9 mouse cellular contexts compared by ENCODE assay signal in the genomic region with DNA sequence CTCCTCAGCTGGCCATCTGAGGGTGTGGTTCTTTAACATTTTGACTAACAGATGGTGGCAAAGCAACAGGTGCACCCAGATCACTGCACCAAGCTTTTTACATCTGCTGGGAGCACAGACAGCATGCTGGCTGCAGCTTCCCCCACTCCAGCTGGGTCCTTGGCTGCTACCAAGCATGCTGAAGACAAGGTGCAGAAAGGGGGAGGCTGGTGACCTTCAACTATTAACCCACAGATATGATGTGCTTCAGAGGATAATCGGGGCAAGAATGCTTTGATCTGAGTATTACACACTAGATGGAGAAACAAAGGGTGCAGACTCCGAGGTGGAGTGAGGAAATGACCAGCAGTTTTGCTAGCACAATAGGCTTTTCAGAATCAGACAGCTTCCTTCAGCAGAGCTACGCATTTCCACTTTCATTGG.
DNase-seq lines count a peak whose midpoint lies in the region; ATAC-seq and TF ChIP-seq lines count a peak whose summit lies in the region.
"Had no signal": no experiment of that assay in that cellular context is flagged by ENCODE, and none has a peak within 500 bp of the region (broad histone marks: within the 10 kb centered on the region; RNA-seq: fewer than 3 reads in every experiment).

No protein-coding gene starts in this region.

- H3K36me3 ChIP-seq in hindbrain, embryonic 10.5 days = no peaks in the 10 kb centered on the region
- no peaks in the 10 kb centered on the region for H3K36me3 ChIP-seq in hindbrain, embryonic 13.5 days

- H3K4me1 ChIP-seq in hindbrain, embryonic 10.5 days (replicated peaks) = peaks cover 18% of the 10 kb centered on the region
- peaks cover 30% of the 10 kb centered on the region for H3K4me1 ChIP-seq in hindbrain, embryonic 13.5 days (replicated peaks)

- TF ChIP-seq CTCF in brain, embryonic 14.5 days (IDR thresholded peaks at IDR 0.05; ENCODE audit: borderline replicate concordance, extremely low read depth, insufficient read depth, insufficient read length) = no peak

- no peaks in the 10 kb centered on the region for H3K27me3 ChIP-seq in hindbrain, embryonic 10.5 days (ENCODE audit: insufficient read depth, poor library complexity, severe bottlenecking)
- H3K27me3 ChIP-seq in hindbrain, embryonic 13.5 days = no peaks in the 10 kb centered on the region
- H3K27me3 ChIP-seq: Patski had no signal

- WGBS in hindbrain, embryonic 10.5 days = 25% methylated on average over 3 of the region's 3 CpGs
- 18% methylated on average over 3 of the region's 3 CpGs for WGBS in hindbrain, embryonic 13.5 days

- H3K9me3 ChIP-seq in hindbrain, embryonic 10.5 days = no peaks in the 10 kb centered on the region
- H3K9me3 ChIP-seq in hindbrain, embryonic 13.5 days = no peaks in the 10 kb centered on the region

- no peak overlapping the region for H3K4me3 ChIP-seq in hindbrain, embryonic 10.5 days
- no peak overlapping the region for H3K4me3 ChIP-seq in hindbrain, embryonic 13.5 days

- H3K27ac ChIP-seq in hindbrain, embryonic 10.5 days = peak overlapping the region; percentile 53
- H3K27ac ChIP-seq in hindbrain, embryonic 13.5 days = no peak overlapping the region

- TF ChIP-seq POLR2A in brain, embryonic 14.5 days (IDR thresholded peaks at IDR 0.05; ENCODE audit: borderline replicate concordance, extremely low read depth, insufficient read depth, insufficient read length, poor library complexity, severe bottlenecking) = no peak

- H3K9ac ChIP-seq in hindbrain, embryonic 13.5 days = no peak overlapping the region

- no peak overlapping the region for H3K4me2 ChIP-seq in hindbrain, embryonic 13.5 days

- no peak for ATAC-seq in hindbrain, embryonic 13.5 days (ENCODE audit: low FRiP score)
- ATAC-seq: Patski had no signal

- DNase-seq in hindbrain, embryonic 10.5 days (ENCODE audit: low spot score) = peak; percentile 37
- DNase-seq in R1 (ENCODE audit: low read depth, low spot score) = peak; percentile 78
- DNase-seq in brain, embryonic 14.5 days (ENCODE audit: low read depth) = peak; percentile 82
- peak; percentile 22 for DNase-seq in mesoderm, embryonic 11.5 days (ENCODE audit: low read depth, low spot score)
- no peak for DNase-seq in lung, postnatal 14 days
- no peak for DNase-seq in spleen, postnatal 14 days (ENCODE audit: low spot score in 2 of 2)
- DNase-seq: cerebellum, adult 9-11 months had no signal

Comparison
In these comparisons a context has a peak if more than half of its experiments do, and no peak if none do; other contexts are left out.
1. DNase-seq: peak in hindbrain, embryonic 10.5 days (single experiment), R1 (single experiment), brain, embryonic 14.5 days (single experiment) and mesoderm, embryonic 11.5 days (single experiment); none in lung, postnatal 14 days (single experiment) and spleen, postnatal 14 days (0 of 2).